Mouse (Mus musculus) spleen, adult 2 months (tissue): ENCODE data around the gene Gngt1. TPM values are rescaled to one million over a fixed set of nuclear protein-coding genes. Genes with fewer than 3 reads are reported as not detected.

ENCODE experiments used
- DNase-seq, 2 experiments: peaks; one replicate each; pipeline versions ENCODE4 v3.0.0 to v3.0.0-alpha.2; 2012 to 2021; ENCODE audit warnings: low spot score in 2 of 2, low read depth in 1 of 2
- H3K27ac ChIP-seq: fragments of 200-500 bp; 2 replicates; pipeline ENCODE4 v1.5.1; 2012; ENCODE audit warnings: low read length, inconsistent platforms; ENCODE audit not compliant: insufficient read depth
- H3K27me3 ChIP-seq: fragments of 200-500 bp; 2 replicates; pipeline ENCODE4 v1.6.1; 2012; ENCODE audit warnings: mild to moderate bottlenecking, moderate library complexity, low read length, inconsistent platforms; ENCODE audit not compliant: control insufficient read depth, insufficient read depth
- H3K36me3 ChIP-seq: fragments of 200-500 bp; 2 replicates; pipeline ENCODE4 v1.6.1; 2012; ENCODE audit warnings: mild to moderate bottlenecking, low read length, inconsistent platforms; ENCODE audit not compliant: control insufficient read depth, insufficient read depth
- H3K4me1 ChIP-seq: fragments of 200-500 bp; 2 replicates; pipeline ENCODE4 v1.6.1; 2011; ENCODE audit warnings: inconsistent platforms; ENCODE audit not compliant: control insufficient read depth, insufficient read depth, insufficient read length
- H3K4me3 ChIP-seq: fragments of 200-500 bp; 2 replicates; pipeline ENCODE4 v1.5.1; 2011; ENCODE audit warnings: mild to moderate bottlenecking, inconsistent platforms; ENCODE audit not compliant: insufficient read depth, insufficient read length; ENCODE audit errors: extremely low read depth
- CTCF ChIP-seq: fragments of 200-500 bp; IDR thresholded peaks from 2 replicates; pipeline ENCODE4 v1.5.1; 2011; ENCODE audit warnings: mild to moderate bottlenecking, inconsistent platforms; ENCODE audit not compliant: insufficient read depth, insufficient read length, insufficient replicate concordance; ENCODE audit errors: extremely low read depth
- POLR2A ChIP-seq: fragments of 200-500 bp; IDR thresholded peaks from 2 replicates; pipeline ENCODE4 v1.6.1; 2011; ENCODE audit warnings: low read depth, low read length, inconsistent platforms
- WGBS: fragments of 180-500 bp; shearing (Covaris S2); methylation state at CpG from one replicate; pipeline ENCODE4 v1.1.7; 2018; 5-methylcytosine and 5-hydroxymethylcytosine counted together
- polyA plus RNA-seq: library from polyadenylated mRNA; depleted of rRNA; stranded (reverse); fragments of >200 nt; gene quantifications from 2 replicates; pipeline ENCODE4 v1.2.3, GENCODE M21; 2012; rRNA removed

Gene Gngt1
- polyA plus RNA-seq, 1 experiment, result not detected

DNA sequence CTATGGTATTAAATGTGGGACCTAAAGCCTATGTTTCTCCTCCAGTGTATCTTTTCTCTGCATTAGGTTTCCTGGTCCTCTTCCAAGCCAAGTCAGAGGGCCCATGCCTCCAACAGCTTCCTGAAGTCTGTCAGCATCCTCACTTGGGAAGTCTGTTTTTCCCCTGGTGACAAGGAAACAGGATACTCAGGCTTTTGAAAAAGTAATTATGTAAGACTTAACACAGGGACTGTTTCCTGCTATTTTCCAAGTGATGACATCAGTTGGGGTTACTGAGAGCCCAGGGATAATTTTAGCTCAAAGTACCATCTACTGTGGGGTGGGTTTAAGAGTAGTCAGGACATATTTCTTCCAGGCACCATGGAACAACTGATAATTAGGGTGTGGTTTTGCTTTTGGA is 16.0 kb downstream of the Gngt1 start:
- no peaks in the 10 kb centered on the region for H3K4me1 ChIP-seq
- TF ChIP-seq CTCF (no peak), POLR2A (no peak)
- no peaks in the 10 kb centered on the region for H3K27me3 ChIP-seq
- no peak overlapping the region for H3K4me3 ChIP-seq
- no peak overlapping the region for H3K27ac ChIP-seq
- H3K36me3 ChIP-seq, result no peaks in the 10 kb centered on the region
- no peak for DNase-seq

DNA sequence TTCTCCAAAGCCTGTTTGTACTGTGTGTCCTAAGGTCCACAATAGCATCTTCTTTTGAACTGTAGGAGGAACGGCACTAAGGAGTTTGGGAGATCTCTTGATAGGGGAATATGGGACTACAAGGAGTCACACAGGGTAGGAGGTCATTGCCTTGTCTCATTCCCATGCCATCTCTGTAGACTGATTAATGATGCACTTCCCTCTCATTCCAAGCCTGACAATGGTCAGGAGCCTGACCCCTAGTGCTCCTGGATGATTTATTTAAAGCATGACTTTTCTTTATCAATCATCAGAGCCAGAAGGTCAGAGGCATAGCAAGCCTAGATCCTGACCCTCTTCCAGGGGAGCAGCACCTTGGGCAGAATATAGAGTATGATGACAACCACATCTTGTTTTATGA is 29.1 kb downstream of the Gngt1 start:
- Histone ChIP-seq H3K27ac (no peak overlapping the region), H3K36me3 (no peaks in the 10 kb centered on the region), H3K27me3 (no peaks in the 10 kb centered on the region), H3K4me3 (no peak overlapping the region), H3K4me1 (no peaks in the 10 kb centered on the region)
- DNase-seq, result no peak
- no peak for TF ChIP-seq CTCF
- no peak for TF ChIP-seq POLR2A
- WGBS, result 82% methylated on average over 1 of the region's 1 CpGs

DNA sequence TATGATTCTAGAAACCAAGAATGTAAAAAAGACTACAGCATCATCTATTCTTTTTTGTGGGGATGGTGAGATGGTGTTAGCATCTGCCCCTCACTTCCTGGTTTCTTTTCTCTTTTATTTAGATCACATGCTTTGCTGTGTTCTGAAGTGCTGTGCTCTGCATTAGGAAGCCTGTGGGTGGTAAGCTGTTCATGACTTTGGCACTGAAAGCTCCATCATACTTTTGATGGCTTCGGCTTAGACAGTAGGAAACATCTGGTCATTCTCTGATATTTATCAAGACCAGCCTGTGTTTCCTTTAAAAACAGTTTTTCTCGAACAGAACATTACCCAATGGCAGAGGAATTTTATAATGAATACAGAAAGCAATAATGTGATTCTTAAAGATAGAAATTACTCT is 32.8 kb downstream of the Gngt1 start:
- H3K27ac ChIP-seq, result no peak overlapping the region
- H3K27me3 ChIP-seq, result no peaks in the 10 kb centered on the region
- DNase-seq, result no peak
- H3K4me1 ChIP-seq, result no peaks in the 10 kb centered on the region
- no peak overlapping the region for H3K4me3 ChIP-seq
- 7% methylated on average over 2 of the region's 2 CpGs for WGBS
- H3K36me3 ChIP-seq, result no peaks in the 10 kb centered on the region
- no peak for TF ChIP-seq POLR2A
- no peak for TF ChIP-seq CTCF

DNA sequence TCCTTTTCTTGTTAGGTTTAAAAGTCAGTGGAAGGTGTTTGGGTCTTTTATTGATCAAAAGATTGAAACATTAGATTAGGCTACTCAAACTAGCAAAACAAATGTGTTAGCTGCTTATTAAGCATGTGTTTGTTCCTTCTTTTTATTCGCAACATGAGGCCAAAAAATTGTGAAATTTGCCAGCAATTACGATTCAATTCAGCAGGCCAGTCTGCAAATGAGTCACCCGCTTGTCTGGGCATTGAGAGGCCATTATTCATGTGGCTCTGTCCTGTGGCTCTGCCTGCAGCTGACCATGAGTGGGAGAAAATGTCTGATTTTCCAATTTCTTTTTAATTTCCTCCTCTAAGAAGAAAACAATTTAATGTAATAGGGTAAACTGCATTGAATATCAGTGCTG is 37.4 kb downstream of the Gngt1 start:
- no peak overlapping the region for H3K4me3 ChIP-seq
- H3K4me1 ChIP-seq, result no peaks in the 10 kb centered on the region
- DNase-seq, result no peak
- 84% methylated on average over 3 of the region's 3 CpGs for WGBS
- TF ChIP-seq CTCF (no peak), POLR2A (no peak)
- H3K36me3 ChIP-seq, result no peaks in the 10 kb centered on the region
- no peak overlapping the region for H3K27ac ChIP-seq
- H3K27me3 ChIP-seq, result no peaks in the 10 kb centered on the region

DNA sequence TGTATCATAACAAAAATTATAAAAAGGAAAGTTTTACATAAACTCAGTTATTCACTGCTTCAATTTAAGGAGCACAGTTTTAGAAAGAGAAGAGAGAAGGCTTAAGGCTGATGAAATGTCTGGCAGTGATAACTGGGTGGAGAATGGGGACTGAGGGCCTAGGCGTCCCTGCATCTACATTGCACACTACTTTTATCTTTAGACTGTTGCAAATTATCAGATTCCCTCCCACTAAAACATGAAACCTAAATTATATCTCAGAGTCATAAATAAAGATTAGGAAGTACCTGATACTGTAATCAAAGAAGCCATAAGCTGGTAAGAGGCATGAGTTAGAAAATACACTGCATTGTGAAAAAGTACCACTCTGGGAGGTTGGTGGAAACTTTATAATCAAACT is 48.2 kb downstream of the Gngt1 start:
- Histone ChIP-seq H3K27ac (no peak overlapping the region), H3K27me3 (no peaks in the 10 kb centered on the region), H3K4me3 (no peak overlapping the region), H3K4me1 (no peaks in the 10 kb centered on the region), H3K36me3 (no peaks in the 10 kb centered on the region)
- DNase-seq, result no peak
- WGBS, result 73% methylated on average over 1 of the region's 1 CpGs
- no peak for TF ChIP-seq POLR2A
- TF ChIP-seq CTCF, result no peak

Other genes starting within 250 kb of the Gngt1 start
- gene Calcr, start 229.1 kb upstream of the Gngt1 start, polyA plus RNA-seq, result not detected in 2 replicates
- 0.54 and 0.63 TPM in 2 replicates for gene Tfpi2, start 4.9 kb upstream of the Gngt1 start, polyA plus RNA-seq
- gene Gng11, start 10.1 kb downstream of the Gngt1 start, polyA plus RNA-seq, result 6.4 and 6.8 TPM in 2 replicates
- gene Bet1, start 93.2 kb downstream of the Gngt1 start, polyA plus RNA-seq, result 4.2 and 6.1 TPM in 2 replicates